Mouse (Mus musculus) kidney, postnatal 14 days (tissue): ENCODE data around the gene Nyap1.
"Not testable (repeated sequence)": the region's sequence is repeated elsewhere in the genome, so short reads cannot be mapped to it uniquely, and the experiment has no call there.

Source experiments
- DNase-seq: peaks from one replicate; pipeline ENCODE4 v3.0.0; 2022; ENCODE audit warnings: mixed read lengths

Nyap1 gene

GRCm38 (mm10) chr5:137766270-137766669 lies 24.9 kb upstream of the Nyap1 start:
- no peak for DNase-seq

DNA sequence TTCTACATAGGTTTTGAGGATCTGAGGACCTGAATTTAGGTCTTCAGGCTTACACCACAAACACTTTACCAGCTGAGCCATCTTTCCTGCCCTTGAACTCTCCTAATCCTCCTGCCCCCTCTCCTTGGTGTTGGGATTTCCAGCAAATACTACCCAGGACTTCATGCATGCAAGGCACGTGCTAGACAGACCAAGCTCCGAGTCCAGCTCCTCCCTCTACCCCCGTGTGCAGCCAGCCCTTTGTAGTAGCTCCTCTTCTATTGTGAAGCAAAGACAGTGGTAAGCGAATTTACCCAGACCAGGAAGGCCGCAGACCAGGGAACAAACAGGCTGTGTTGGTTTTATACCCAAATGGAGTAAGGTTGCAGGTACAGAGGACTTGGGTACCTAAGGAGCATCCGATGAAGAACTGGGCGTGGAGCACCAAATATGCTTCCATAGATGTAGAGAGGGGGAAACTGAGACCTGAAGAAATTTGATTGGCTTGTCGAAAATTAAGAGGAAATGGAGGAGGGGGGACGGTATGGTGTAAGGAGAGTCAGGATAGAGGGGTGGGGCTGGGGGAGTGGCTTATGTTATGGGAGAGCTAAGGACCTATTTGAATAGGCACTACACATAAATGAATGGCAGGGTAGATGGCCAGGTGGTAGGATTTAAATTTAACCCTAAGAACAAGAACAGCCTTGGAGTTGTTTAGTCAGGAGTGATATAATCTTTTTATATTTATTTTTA lies 23.4 kb upstream of the Nyap1 start:
- DNase-seq: no peak

DNA sequence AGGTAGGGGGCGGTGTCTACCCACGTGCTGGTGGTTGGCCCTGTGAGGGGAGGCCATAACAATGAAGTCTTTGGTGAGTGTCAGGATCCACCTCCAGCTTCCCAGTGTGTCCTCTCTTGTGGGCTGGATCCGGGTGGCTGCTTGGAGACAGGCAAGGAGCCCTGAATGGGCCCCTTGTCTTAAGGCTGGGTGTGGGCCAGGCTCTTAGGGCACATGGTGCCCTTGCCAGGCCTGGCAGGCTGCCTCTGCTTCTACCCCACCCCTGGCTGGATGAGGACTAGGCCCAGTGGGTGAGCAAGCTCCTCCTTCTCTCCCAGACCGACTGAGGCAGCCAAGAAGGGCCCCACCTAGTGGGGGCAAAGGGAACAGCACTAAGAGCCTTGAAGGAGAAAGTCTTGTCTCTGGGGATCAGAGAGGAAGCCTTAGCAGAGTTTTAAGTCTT lies 18.6 kb upstream of the Nyap1 start:
- peak; percentile 91 for DNase-seq

DNA sequence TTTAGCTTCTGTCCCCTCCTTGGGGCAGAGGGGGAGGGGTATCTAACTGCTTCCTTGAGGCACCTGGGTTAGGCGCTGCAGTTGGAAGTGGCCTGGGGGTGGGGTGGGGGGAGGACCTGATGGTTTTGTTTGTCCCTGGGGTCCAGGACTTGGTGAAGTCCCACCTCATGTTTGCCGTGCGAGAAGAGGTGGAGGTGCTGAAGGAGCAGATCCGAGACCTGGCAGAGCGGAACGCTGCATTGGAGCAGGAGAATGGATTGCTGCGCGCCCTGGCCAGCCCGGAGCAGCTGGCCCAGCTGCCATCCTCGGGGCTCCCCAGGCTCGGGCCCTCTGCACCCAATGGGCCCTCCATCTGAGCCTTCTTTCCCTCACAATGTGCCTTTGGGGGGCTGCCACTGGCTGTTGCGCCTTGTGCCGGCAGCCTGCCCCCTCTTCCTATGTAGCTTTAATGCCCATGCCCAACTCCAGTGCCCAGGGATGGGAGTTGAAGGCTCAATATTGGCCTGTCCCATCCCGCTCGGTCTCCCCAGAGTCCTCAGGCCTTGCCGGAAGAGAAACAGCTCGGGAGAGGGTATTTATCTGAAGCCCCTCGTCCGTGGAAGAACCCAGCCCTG lies 17.6 kb upstream of the Nyap1 start:
- DNase-seq: no peak

GRCm38 (mm10) chr5:137757887-137758286 lies 16.5 kb upstream of the Nyap1 start:
- peak; percentile 43 for DNase-seq

GRCm38 (mm10) chr5:137756882-137757661 lies 15.7 kb upstream of the Nyap1 start:
- DNase-seq: peak; percentile 89

DNA sequence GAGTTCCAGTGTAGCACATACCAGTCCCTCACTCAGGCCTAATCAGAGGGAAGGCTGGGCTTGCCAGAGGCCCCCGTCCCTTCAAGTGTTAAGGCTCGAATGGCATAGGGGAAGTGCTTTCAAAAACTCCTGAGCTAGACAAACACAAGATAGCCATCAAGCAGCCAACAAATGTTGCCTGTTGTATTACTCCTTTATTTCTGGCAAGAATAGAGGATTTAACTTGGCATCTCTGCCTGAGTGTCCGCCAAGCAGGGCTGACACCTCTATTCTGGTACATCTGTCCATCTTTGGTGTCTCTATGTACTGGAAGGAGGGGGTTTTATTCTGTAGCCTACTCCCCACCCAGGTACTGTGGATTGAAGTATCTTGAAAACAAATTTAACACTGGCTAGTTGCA lies 14.7 kb upstream of the Nyap1 start:
- DNase-seq: no peak

DNA sequence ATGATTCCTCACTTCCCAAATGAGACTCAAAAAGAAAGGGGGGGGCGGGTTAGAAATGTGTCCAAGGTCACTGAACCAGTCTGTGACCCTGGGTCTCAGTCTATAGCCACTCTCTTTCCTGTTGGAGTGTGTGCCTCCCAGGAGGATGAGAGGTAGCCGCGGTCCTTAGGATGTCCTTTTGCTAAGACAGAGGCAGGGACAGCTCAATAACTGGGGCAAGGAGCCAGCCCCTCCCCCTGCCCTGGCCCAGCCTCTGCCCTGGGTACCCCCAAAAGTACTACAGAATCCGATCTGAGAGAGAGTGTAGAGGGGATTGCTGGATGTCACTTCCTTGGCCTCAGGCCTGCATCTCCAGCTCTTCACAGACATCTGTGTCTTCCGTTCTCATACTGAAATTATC lies 14.0 kb upstream of the Nyap1 start:
- no peak for DNase-seq

GRCm38 (mm10) chr5:137753111-137753832 lies 11.9 kb upstream of the Nyap1 start:
- DNase-seq: no peak

- no peak for DNase-seq
These were observed 10.6 kb upstream of the Nyap1 start for GRCm38 (mm10) chr5:137751988-137752387.

DNA sequence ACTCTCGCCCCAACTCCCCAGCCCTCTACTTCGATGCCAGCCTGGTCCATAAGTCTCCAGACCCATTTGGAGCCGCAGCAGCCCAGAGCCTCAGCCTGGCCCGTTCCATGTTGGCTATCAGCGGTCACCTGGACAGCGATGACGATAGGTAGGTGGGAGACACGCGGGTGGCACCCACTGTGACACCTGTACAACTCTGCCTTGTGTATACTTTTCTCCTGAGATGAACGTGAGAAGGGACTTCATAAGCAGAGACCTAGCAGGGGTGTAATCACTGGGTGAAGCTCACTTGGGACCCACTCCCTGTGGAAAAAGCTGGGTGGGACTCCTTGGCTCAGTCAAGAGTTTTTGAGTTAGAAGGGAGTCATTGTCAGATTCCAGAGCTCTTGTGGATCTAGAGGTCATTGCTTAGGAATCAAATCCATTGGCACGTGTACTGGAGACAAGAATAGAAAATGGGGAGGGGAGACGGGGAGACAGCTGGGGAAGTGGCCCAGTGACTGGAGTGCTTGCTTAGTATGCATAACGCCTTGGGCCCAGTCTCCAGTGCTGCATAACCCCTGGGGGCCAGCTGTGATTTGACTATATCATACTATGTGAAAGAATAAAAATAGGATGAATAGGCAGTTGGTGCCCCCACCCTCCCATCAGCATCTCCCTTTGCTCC lies 9.9 kb upstream of the Nyap1 start:
- no peak for DNase-seq

DNA sequence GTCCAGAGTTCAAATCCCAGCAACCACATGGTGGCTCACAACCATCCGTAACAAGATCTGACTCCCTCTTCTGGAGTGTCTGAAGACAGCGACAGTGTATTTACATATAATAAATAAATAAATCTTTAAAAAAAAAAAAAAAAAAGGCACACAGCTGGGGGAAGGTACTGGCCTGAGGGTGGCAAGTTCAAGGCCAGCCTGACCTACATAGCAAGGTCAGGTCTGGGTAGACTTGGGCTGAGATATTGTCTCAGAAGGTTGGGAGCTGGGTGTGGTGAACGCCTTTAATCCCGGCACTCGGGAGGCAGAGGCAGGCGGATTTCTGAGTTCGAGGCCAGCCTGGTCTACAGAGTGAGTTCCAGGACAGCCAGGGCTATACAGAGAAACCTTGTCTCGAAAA lies 8.8 kb upstream of the Nyap1 start:
- not testable (repeated sequence) for DNase-seq

DNA sequence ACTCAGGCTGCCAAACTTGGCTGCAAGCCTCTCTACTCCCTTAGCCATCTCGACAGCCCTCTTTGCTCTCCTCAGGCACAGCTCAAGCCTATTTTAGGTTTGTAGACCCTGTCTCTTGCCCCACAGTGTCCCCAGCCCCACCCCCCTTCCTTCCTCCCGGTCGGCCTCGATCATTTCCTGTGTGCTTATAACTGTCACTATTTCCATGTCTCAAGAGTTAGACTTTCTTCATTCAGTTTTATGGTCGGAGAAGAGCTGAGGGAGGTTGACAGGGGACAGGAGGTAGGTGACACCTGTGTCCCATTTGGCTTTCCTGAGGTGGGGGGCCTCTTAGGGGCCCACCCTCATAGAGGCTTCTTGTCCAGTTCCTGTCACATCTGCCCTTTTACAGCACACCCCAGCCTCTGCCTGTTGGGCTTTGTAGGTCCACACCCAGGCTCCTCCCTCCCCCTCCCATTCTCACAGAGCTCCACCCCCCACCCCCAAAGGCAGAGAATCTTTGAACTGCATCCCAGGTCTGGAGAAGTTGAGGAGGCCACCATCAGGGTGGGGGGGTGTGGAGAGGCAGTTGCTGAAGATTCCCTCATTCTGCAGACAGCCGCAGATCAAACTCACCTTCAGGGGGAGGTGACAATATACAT lies 7.9 kb upstream of the Nyap1 start:
- DNase-seq: no peak

- peak; percentile 48 for DNase-seq
These were observed 6.8 kb upstream of the Nyap1 start for GRCm38 (mm10) chr5:137748130-137748770.

DNA sequence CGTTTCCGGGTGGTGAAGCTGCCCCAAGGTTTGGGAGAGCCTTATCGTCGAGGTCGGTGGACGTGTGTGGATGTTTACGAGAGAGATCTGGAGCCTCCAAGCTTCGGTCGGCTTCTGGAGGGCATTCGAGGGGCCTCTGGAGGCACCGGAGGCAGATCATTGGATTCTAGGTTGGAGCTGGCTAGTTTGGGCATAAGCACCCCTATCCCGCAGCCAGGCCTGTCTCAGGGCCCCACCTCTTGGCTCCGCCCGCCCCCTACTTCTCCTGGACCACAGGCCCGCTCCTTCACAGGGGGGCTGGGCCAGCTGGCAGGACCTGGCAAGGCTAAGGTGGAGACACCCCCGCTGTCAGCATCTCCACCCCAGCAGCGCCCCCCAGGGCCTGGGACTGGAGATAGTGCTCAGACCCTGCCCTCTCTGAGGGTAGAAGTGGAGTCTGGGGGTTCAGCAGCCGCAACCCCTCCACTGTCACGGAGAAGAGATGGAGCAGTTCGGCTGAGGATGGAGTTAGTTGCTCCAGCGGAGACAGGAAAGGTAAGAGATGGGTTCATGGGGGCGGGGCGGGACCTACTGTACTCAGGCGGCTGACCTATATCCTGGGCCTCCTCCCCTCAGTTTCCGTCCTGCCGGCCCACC lies 6.0 kb upstream of the Nyap1 start:
- DNase-seq: peak; percentile 65

DNA sequence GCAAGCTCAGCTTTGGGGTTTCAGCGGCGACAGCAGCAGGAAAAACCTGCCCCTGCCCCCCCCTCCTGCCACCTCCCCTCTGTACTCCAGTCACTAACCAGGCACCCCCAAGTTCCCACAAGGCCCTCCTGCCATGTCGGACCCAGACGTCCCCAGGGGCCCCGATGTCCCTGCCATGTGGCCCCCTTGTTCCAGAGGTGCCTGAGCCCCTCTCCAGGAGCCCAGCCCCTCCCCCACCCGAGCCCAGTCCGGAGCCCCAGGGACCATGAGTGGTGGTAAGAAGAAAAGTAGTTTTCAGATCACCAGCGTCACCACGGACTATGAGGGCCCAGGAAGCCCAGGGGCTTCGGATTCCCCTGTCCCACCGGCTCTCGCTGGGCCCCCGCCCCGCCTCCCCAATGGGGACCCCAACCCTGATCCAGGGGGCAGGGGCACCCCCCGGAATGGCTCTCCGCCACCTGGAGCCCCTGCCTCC lies 5.5 kb upstream of the Nyap1 start:
- peak; percentile 41 for DNase-seq

GRCm38 (mm10) chr5:137746282-137746850 lies 5.0 kb upstream of the Nyap1 start:
- peak; percentile 81 for DNase-seq

DNA sequence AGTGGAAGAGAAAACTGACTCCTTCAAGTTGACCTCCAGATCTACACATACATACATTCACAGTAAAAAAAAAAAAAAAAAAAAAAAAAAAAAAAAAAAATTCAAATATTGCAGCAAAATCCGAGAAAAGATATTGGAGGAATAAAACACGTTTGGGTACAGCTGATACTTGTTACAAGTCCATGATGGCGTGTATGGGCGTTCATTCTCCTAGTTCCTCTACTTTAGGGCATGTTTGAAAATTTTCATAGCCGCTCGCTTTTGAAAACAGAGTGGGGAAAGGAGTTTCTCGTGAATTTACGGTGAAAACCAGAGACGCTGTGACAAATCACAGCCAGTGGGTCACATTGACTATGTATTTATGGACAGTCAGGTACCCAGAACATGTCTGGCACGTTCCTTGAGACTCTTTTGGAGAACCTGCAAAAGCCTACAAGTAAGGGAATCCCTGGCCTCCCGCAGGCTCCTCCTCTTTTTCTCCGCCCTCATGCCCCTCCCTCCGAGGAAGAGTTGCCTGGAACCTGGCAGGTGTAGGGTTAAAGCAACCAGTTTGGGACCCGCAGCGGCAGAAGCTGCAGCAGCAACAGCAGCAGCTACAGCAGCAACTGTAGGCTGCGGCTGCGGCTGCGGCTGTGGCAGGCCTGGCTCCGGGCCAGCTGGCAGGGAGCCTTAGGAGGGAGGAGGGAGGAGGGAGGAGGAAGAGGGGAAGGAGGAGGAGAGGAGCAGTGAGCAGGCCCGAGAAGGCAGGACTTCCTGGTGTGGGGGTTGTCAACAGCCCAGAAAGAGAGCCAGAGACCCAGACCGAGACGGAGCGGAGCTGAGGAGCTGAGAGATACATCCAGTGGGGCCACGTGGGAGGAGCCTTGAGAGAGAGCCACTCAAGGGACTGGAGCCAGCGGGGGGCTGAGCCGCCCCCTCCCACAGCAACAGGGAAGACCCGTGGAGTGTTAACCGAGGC lies 4.1 kb upstream of the Nyap1 start, which contains the start of gene Tsc22d4:
Tsc22d4 (plus strand) TSS at position 517 of the 958 bp plus-strand sequence.
- peak; percentile 94 for DNase-seq

GRCm38 (mm10) chr5:137744197-137744596 lies 2.8 kb upstream of the Nyap1 start:
- no peak for DNase-seq
